Mouse (Mus musculus) stomach, postnatal 0 days (tissue): ENCODE results near the gene Gm8127.
"Not testable (repeated sequence)": the region's sequence is repeated elsewhere in the genome, so short reads cannot be mapped to it uniquely, and the experiment has no call there.

ENCODE experiments used
- CTCF ChIP-seq: IDR thresholded peaks from 2 replicates; pipeline ENCODE4 v1.5.1; 2016; ENCODE audit warnings: antibody characterized with exemption, low read depth, mild to moderate bottlenecking, moderate library complexity
- EP300 ChIP-seq: optimal IDR thresholded peaks from 2 replicates; pipeline ENCODE3; 2016; ENCODE audit warnings: antibody characterized with exemption

- TF ChIP-seq CTCF, EP300: not testable (repeated sequence)
Observed at GRCm38 (mm10) chr14:43269211-43269610, 24.4 kb downstream of the Gm8127 start.
